Mouse (Mus musculus): Measurements from ENCODE around the gene Pon2. TPM values are rescaled to one million over a fixed set of nuclear protein-coding genes. Genes with fewer than 3 reads are reported as not detected.

Pon2 gene
- polyA plus RNA-seq, 1 experiment from 2014 or later = 35.0 TPM

Other genes with a start within 250 kb of the Pon2 start
- not detected in 2 replicates for gene Pon1, start 104.5 kb downstream of the Pon2 start, polyA plus RNA-seq (2015; fragmentation: Nextera tagmentation; extraction: Ambion mirVana)
- 12.3 and 12.8 TPM in 2 replicates for gene Pon3, start 42.2 kb downstream of the Pon2 start, polyA plus RNA-seq (2015; fragmentation: Nextera tagmentation; extraction: Ambion mirVana)
- 25.4 and 27.6 TPM in 2 replicates for gene Asb4, start 84.9 kb upstream of the Pon2 start, polyA plus RNA-seq (2015; fragmentation: Nextera tagmentation; extraction: Ambion mirVana)
- 2.7 and 3.7 TPM in 2 replicates for gene Pdk4, start 197.9 kb upstream of the Pon2 start, polyA plus RNA-seq (2015; fragmentation: Nextera tagmentation; extraction: Ambion mirVana)

All from kidney, embryonic 15.5 days (tissue).